Mouse (Mus musculus): Measurements from ENCODE around the gene Zcchc17.

DNA sequence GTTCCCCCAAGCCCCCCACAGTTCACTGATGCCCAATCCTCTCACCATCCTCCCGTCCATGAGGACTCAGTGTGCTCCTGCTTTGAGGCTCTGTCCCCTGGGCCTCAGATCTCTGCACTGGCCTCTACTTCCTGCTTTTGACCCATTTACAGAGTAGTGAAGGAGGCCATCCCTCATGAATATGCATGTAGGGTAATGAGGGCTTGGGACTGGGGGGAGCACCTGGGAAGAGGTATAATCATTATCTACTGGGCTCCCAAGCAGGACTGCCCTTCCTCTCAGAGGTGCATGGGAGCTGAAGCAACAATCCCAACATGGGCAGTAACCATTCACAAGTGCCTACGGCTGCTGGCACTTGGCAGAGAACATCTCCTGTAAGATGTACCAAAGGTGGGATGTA is 80.6 kb downstream of the Zcchc17 start, which contains the start of gene Serinc2:
- TF ChIP-seq POLR2A (IDR thresholded peaks at IDR 0.05; ENCODE audit: extremely low read depth, insufficient read depth, low read length) = no peak
- TF ChIP-seq CTCF (IDR thresholded peaks at IDR 0.05; ENCODE audit: extremely low read depth, insufficient read depth, low read length) = no peak

Measured in cortical plate, adult 2 months (tissue).